9 mouse cellular contexts compared by ENCODE assay signal in genomic region chr11:53849588-53850320, GRCm38 (mm10). TPM values are rescaled to one million over a fixed set of nuclear protein-coding genes. Genes with fewer than 3 reads are reported as not detected.
A peak's percentile ranks its signal among the peaks of the same experiment; 100 is the strongest.
DNase-seq lines count a peak whose midpoint lies in the region; ATAC-seq and TF ChIP-seq lines count a peak whose summit lies in the region.
"Had no signal": no experiment of that assay in that cellular context is flagged by ENCODE, and none has a peak within 500 bp of the region (broad histone marks: within the 10 kb centered on the region; RNA-seq: fewer than 3 reads in every experiment).

No protein-coding gene starts in this region.

- H3K9ac ChIP-seq in embryonic facial prominence, embryonic 14.5 days (ENCODE audit: low read depth, low read length), result no peak overlapping the region
- no peak overlapping the region for H3K9ac ChIP-seq in kidney, embryonic 14.5 days (ENCODE audit: low read depth, low read length)
- no peak overlapping the region for H3K9ac ChIP-seq in liver, embryonic 13.5 days
- H3K9ac ChIP-seq in stomach, embryonic 15.5 days, result no peak overlapping the region

- H3K27ac ChIP-seq in bone marrow, adult 2 months (ENCODE audit: control insufficient read depth, insufficient read depth, low read depth, low read length, poor library complexity), result no peak overlapping the region
- H3K27ac ChIP-seq in embryonic facial prominence, embryonic 14.5 days (replicated peaks; ENCODE audit: low read depth, low read length), result 0 out of 2 replicates have a peak overlapping the region, but pooled peaks have one; percentile 10
- no peak overlapping the region for H3K27ac ChIP-seq in kidney, embryonic 14.5 days (ENCODE audit: low read depth, low read length)
- H3K27ac ChIP-seq in liver, embryonic 13.5 days, result no peak overlapping the region
- no peak overlapping the region for H3K27ac ChIP-seq in stomach, embryonic 15.5 days

- DNase-seq in B cell, adult 2 months, result peak; percentile 84
- DNase-seq in embryonic facial prominence, embryonic 14.5 days (ENCODE audit: low spot score), result peak; percentile 91
- DNase-seq in heart, adult 9 months (ENCODE audit: low spot score in 2 of 2), result peak; percentile 71 to 84
- DNase-seq in liver, embryonic 13.5 days, result peak; percentile 41
- DNase-seq in neural tube, embryonic 10.5 days (ENCODE audit: extremely low spot score, low spot score), result peak; percentile 74

- TF ChIP-seq POLR2A in bone marrow, adult 2 months (IDR thresholded peaks at IDR 0.05; ENCODE audit: borderline replicate concordance, control insufficient read depth, low read depth, low read length), result no peak

- peak; percentile 90 for TF ChIP-seq CTCF in bone marrow, adult 2 months (IDR thresholded peaks at IDR 0.05; ENCODE audit: control insufficient read depth, insufficient read depth, low read length)

- H3K4me1 ChIP-seq in bone marrow, adult 2 months (ENCODE audit: control insufficient read depth, insufficient read depth, low read length), result peaks cover 2% of the 10 kb centered on the region; the same call in 1 of the 2 replicates
- peaks cover 5% of the 10 kb centered on the region; the same call in 1 of the 2 replicates for H3K4me1 ChIP-seq in embryonic facial prominence, embryonic 14.5 days (ENCODE audit: control insufficient read depth, insufficient read depth, low read length)
- no peaks in the 10 kb centered on the region for H3K4me1 ChIP-seq in kidney, embryonic 14.5 days (ENCODE audit: control insufficient read depth, insufficient read depth, low read length)
- no peaks in the 10 kb centered on the region; the same call in 1 of the 2 replicates for H3K4me1 ChIP-seq in liver, embryonic 13.5 days (replicated peaks)
- H3K4me1 ChIP-seq in stomach, embryonic 15.5 days, result peaks cover 16% of the 10 kb centered on the region

- WGBS in bone marrow, adult 2 months, result 41% methylated on average over 9 of the region's 9 CpGs
- 21% methylated on average over 9 of the region's 9 CpGs for WGBS in embryonic facial prominence, embryonic 14.5 days
- 27% methylated on average over 9 of the region's 9 CpGs for WGBS in kidney, embryonic 14.5 days
- 27% methylated on average over 9 of the region's 9 CpGs for WGBS in liver, embryonic 13.5 days (ENCODE audit: insufficient replicate concordance)
- WGBS in stomach, embryonic 15.5 days, result 25% methylated on average over 9 of the region's 9 CpGs

- H3K36me3 ChIP-seq in embryonic facial prominence, embryonic 14.5 days (ENCODE audit: control insufficient read depth, insufficient read depth, low read length), result no peaks in the 10 kb centered on the region
- H3K36me3 ChIP-seq in kidney, embryonic 14.5 days (ENCODE audit: control insufficient read depth, insufficient read depth, low read length), result no peaks in the 10 kb centered on the region
- no peaks in the 10 kb centered on the region for H3K36me3 ChIP-seq in liver, embryonic 13.5 days
- H3K36me3 ChIP-seq in stomach, embryonic 15.5 days, result no peaks in the 10 kb centered on the region

- peak overlapping the region; percentile 36 for H3K4me2 ChIP-seq in embryonic facial prominence, embryonic 14.5 days (ENCODE audit: low read depth, low read length)
- peak overlapping the region; percentile 22; the same call in 1 of the 2 replicates for H3K4me2 ChIP-seq in kidney, embryonic 14.5 days (replicated peaks; ENCODE audit: low read depth, low read length)
- no peak overlapping the region for H3K4me2 ChIP-seq in liver, embryonic 13.5 days
- H3K4me2 ChIP-seq in stomach, embryonic 15.5 days, result no peak overlapping the region

- H3K4me3 ChIP-seq in bone marrow, adult 2 months (replicated peaks; ENCODE audit: control insufficient read depth, low read depth, low read length), result no peak overlapping the region
- H3K4me3 ChIP-seq in embryonic facial prominence, embryonic 14.5 days (ENCODE audit: low read depth, low read length), result peak overlapping the region; percentile 13
- no peak overlapping the region for H3K4me3 ChIP-seq in kidney, embryonic 14.5 days (ENCODE audit: low read length)
- H3K4me3 ChIP-seq in liver, embryonic 13.5 days (replicated peaks), result no peak overlapping the region
- no peak overlapping the region for H3K4me3 ChIP-seq in stomach, embryonic 15.5 days (replicated peaks)
- H3K4me3 ChIP-seq: erythroblast, embryonic 14.5 days had no signal

- H3K27me3 ChIP-seq in embryonic facial prominence, embryonic 14.5 days (replicated peaks; ENCODE audit: control insufficient read depth, insufficient read depth, low read length), result no peaks in the 10 kb centered on the region
- no peaks in the 10 kb centered on the region for H3K27me3 ChIP-seq in kidney, embryonic 14.5 days (ENCODE audit: control insufficient read depth, insufficient read depth, low read length)
- no peaks in the 10 kb centered on the region for H3K27me3 ChIP-seq in liver, embryonic 13.5 days
- H3K27me3 ChIP-seq in stomach, embryonic 15.5 days (replicated peaks), result no peaks in the 10 kb centered on the region

- H3K9me3 ChIP-seq in embryonic facial prominence, embryonic 14.5 days (ENCODE audit: control insufficient read depth, low read length), result no peaks in the 10 kb centered on the region
- no peaks in the 10 kb centered on the region for H3K9me3 ChIP-seq in kidney, embryonic 14.5 days (ENCODE audit: control insufficient read depth, low read length)
- H3K9me3 ChIP-seq in liver, embryonic 13.5 days (replicated peaks), result no peaks in the 10 kb centered on the region
- H3K9me3 ChIP-seq in stomach, embryonic 15.5 days, result no peaks in the 10 kb centered on the region

- peak; percentile 91 for ATAC-seq in embryonic facial prominence, embryonic 14.5 days (ENCODE audit: low read depth)
- ATAC-seq in kidney, embryonic 14.5 days (ENCODE audit: low FRiP score, low TSS enrichment), result peak; percentile 89
- no peak for ATAC-seq in liver, embryonic 13.5 days (ENCODE audit: low read depth)
- ATAC-seq in stomach, embryonic 15.5 days (ENCODE audit: insufficient read depth, low FRiP score, low read depth), result 0 out of 2 replicates have a peak, but pooled peaks have one; percentile 63

RNA-seq across cellular contexts. Expression of gene Gm12216, which starts 9.3 kb away (rescaled TPM):
- polyA plus RNA-seq in bone marrow, adult 2 months (2011; ENCODE audit: insufficient read depth, insufficient read length, low replicate concordance, missing spikeins), result 1.4 and 7.8 TPM in 2 replicates
- polyA plus RNA-seq in embryonic facial prominence, embryonic 14.5 days (2014; fragmentation: Nextera tagmentation; extraction: Ambion mirVana), result 0.47 and 0.63 TPM in 2 replicates
- 1.1 TPM in 2 replicates for polyA plus RNA-seq in kidney, embryonic 14.5 days (2014; fragmentation: Nextera tagmentation; extraction: Ambion mirVana)
- 0.14 TPM in 1 of 2 replicates, not detected in the other for polyA plus RNA-seq in liver, embryonic 13.5 days (2015; fragmentation: Nextera tagmentation; extraction: Ambion mirVana)
- 1.7 and 2.4 TPM in 2 replicates for polyA plus RNA-seq in stomach, embryonic 15.5 days (2015; fragmentation: Nextera tagmentation; extraction: Ambion mirVana)
- polyA plus RNA-seq: erythroblast, embryonic 14.5 days had no signal

RNA-seq across cellular contexts. Expression of gene Slc22a5, which starts 41.7 kb away (rescaled TPM):
- polyA plus RNA-seq in bone marrow, adult 2 months (2011; ENCODE audit: insufficient read depth, insufficient read length, low replicate concordance, missing spikeins), result 4.0 and 6.5 TPM in 2 replicates
- polyA plus RNA-seq in embryonic facial prominence, embryonic 14.5 days (2014; fragmentation: Nextera tagmentation; extraction: Ambion mirVana), result 9.0 and 10.2 TPM in 2 replicates
- 8.6 and 12.9 TPM in 2 replicates for polyA plus RNA-seq in kidney, embryonic 14.5 days (2014; fragmentation: Nextera tagmentation; extraction: Ambion mirVana)
- 2.4 and 3.2 TPM in 2 replicates for polyA plus RNA-seq in liver, embryonic 13.5 days (2015; fragmentation: Nextera tagmentation; extraction: Ambion mirVana)
- polyA plus RNA-seq in stomach, embryonic 15.5 days (2015; fragmentation: Nextera tagmentation; extraction: Ambion mirVana), result 7.8 and 9.3 TPM in 2 replicates
- polyA plus RNA-seq: erythroblast, embryonic 14.5 days had no signal

Comparison
In these comparisons a context has a peak if more than half of its experiments do, and no peak if none do; other contexts are left out.
1. DNase-seq: peak in every context shown above with its lines; median percentile 91 in embryonic facial prominence, embryonic 14.5 days; 84 in B cell, adult 2 months; 78 in heart, adult 9 months; 74 in neural tube, embryonic 10.5 days; 41 in liver, embryonic 13.5 days.
2. H3K4me2 ChIP-seq: peak in embryonic facial prominence, embryonic 14.5 days (single experiment) and kidney, embryonic 14.5 days (single experiment); none in liver, embryonic 13.5 days (single experiment) and stomach, embryonic 15.5 days (single experiment).